Mouse (Mus musculus) NIH3T3 (cell line): ENCODE measurements at regions not wholly inside any gene's neighbourhood (a gene's known extent, or its start where the extent isn't known, plus 50 kb on each side); places are given as distances from the start of the nearest gene placed in this dataset.

Source experiments
- DNase-seq: peaks from one replicate; pipeline ENCODE4 v3.0.0-alpha.2; 2012; ENCODE audit warnings: low read depth

DNA sequence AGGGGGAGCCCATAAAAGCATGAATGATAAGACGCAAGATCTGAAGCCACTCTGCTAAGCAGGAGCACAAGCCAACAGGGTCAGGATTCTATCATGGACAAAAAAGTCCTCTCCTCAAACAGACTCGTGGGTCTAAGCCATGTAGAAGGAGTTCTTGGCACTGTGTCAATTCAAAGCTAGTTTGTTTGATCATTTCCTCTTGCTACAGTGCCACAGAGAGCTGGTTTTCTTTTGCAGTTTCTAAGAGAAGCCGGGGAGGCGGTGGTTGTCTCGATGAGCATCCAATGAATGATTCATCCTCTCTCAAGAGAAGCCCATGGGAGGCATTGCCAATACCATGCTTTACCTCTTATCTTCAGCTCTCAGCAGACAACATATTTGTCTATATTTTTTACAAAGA, 284.6 kb upstream of the Noct start:
- DNase-seq, result no peak

DNA sequence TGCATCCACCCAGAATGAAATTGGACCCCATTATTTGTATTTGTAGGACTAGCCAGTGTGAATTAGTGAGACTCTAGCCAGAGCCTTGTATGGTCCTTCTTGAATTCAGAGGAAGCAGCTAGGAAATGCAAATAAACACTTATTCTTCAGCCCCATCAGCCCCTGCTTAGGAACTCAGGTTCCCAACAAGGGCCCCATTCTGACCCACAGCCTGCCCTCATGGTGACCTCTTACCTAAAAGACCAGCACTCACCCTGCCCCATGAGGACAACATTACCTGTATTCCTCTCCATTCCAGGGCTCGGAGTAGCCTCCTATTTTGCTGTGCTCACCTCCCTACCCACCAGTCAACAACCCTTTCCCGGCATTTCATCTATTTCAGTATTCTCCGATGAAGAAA, 283.6 kb upstream of the Noct start:
- DNase-seq, result no peak

DNA sequence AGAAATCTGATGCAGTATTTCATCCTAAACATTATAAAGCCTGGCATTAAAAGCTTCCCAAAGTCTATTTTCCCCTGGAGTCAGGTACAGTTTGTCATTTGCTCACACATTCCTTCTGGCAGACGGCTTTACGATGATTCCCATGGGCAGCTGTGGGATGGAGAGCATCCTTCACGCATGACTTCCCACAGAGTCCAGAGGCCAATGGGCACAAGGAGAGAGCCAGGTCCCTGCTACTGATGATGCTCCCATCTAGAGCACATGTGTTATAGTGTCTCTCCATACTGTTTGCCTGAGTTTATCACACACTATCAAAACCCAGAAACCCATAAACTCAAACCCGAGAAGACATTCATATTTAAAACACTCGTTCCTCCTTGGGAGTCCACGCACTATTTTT, 270.8 kb upstream of the Noct start:
- DNase-seq, result no peak

DNA sequence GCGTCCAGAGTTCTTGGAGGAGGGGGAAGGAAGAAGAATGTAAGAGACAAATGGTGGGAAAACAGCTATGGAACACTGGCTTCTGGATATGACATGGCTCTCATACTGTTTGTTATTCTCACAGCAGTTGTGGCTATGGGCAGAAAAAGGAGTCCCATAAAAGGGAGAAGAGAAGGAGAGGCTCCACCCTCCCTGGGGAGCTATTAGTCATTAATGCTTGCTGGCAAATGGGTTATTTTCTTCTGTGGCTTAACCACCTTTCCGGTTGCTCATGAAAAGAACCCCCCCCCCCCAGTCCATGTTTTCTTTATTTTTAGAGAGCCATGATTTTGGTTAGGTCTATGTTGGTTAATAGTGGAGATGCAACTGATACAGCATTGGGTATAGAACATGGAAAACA, 253.9 kb upstream of the Noct start:
- no peak for DNase-seq

DNA sequence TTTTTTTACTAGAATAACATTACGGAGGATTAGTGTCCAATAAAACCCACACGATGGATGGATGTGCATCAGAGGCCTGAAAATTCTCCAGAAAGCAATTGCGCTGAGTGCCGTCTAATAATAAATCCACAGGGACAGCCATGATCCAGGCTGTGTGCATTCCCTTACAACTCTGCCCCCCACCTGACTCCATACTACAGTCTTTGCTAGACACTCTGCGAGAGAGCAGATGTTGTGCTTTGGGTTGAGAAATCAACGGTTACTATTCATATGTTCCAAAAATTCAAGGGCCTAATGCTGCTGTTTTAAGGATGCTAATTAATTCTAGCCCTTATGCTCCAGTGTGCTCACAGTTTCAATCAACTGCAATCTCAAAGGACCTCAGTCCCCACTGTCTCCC, 251.2 kb upstream of the Noct start:
- DNase-seq, result no peak

DNA sequence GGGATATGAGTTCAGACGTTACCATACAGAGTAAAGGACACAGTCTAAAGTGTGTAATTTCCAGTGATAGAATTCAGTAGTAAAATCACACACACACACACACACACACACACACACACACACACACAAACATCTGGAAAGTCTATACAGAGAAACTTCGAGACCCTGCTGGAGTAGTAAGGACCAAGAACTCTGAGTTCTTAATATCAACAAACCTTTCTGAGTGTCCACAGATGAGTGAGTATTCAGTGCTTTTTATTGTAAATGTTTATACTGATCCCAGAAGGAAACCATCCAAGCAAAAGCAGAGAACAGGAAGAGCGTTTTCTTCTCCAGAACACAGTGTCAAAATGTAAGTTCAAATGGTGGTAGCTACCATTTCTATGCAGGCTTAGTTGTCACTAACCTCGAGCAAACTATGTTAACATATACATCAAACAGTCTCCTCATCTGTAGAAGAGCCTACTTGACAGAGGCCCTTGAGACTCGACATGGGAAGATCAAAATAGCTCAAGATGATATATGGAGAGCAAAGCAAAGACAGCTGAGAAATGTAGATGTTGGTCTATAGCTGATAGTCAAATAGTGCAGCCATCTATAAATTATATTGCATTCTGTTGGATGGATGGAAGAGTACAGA, 248.0 kb upstream of the Noct start:
- DNase-seq, result no peak

DNA sequence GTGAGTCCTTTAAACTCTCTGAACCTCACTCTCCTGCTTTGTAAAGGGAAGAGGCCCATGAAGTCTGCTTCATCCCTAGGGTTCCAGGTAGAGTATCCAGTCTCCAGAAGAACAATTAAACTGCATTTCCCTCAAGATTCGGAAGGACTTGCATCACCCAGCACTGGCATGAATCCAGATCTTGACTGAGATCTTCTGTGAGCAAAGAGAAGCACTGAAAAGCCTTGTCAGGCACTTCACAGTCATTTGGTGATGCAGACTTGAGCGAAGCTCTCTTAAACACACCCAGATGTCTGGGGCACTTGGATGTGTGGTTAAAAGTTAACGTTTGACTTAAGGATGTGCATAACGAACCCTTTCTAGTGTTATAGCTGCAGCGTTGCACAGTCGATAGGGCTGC, 247.4 kb upstream of the Noct start:
- no peak for DNase-seq

DNA sequence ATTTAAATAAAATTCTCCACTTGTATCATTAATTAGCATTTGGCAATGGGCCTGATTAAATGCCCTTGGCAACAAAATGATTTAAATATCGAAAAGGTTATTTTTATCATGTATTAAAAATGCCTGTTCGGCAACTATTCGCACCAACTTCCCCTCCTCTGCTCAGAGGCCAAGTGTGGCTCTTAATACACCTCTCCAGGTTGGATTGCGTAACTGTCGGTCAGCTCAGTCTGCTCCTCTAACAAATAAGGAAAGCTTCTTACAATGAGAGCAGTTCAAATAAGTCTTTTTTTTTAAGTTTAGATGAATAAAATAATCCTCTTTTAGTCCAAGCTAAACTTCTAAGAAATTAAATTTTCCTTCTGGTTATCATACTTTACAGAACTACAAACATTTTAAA, 245.6 kb upstream of the Noct start:
- DNase-seq, result no peak

DNA sequence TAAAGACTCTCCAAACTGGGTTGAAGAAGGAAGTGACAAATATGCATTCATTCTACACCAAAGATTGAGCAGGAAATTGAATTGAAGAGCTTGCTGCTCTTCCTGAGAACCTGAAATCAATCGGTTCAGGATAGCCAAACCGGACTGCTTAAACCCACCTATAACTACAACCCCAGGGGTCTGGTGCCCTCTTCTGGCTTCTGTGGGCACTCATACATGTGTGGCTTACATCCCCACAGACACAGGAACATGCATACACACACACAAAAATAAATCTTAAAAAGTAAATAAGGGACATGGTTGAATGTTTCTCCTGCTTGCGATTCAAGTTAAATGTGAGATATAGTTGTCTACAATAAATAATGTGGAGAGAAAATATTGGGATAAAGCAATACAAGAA, 244.7 kb upstream of the Noct start:
- no peak for DNase-seq

DNA sequence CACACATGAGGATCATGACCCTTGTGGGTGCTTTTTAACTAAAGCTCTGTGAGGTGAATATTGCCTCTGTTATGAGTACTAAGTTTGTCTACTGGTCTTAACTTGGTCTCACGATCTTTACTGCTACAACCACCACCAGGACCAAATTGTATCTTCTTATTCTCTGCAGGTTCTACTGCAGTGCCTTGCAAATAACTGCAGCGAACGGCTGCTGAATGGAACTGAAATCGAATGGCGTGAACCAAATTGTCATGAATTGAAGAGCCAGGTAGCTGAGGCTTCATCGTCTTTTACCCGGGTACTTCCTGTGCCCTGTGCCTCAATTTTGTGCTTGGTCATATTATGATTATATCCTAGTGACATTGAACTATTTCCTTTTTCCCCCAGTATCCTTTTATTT, 242.5 kb upstream of the Noct start:
- DNase-seq, result no peak

DNA sequence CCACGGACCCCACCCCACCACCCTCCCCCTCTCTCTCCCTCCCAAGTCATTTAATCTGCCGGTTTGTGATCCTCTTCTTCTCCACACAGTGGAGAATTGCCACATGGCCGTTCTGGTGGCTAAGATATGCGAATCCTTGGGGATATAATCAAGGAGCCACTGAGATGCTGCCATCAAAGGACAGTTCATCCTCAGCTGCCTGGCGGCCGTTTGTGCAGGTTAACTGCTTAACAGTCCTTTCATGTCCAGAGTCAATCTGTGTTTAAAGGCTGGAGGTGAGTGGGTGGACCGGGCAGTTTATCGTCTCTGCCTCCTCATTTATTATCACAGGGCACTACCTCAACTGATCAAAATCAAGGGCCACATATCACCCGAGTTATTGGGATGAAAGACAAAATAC, 241.6 kb upstream of the Noct start:
- no peak for DNase-seq

DNA sequence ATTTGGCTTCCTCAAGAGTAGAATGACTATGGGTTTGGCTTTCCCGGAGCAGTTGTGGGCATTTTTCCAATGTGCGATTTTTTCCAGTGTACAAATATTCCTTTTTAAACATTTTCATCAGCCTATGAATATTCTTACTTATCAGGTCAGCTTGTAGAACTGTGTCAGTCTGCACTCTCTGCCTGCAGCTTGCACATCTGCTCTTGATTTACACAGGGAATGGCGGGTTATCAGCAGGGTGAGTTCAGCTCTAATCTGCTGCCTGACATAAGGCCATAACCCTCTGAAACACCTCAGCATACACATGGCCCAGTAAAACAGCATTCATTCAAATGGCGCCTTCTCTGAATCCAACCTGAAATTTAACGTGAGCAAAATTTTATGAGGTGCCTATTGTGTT, 241.1 kb upstream of the Noct start:
- DNase-seq, result peak; percentile 63

DNA sequence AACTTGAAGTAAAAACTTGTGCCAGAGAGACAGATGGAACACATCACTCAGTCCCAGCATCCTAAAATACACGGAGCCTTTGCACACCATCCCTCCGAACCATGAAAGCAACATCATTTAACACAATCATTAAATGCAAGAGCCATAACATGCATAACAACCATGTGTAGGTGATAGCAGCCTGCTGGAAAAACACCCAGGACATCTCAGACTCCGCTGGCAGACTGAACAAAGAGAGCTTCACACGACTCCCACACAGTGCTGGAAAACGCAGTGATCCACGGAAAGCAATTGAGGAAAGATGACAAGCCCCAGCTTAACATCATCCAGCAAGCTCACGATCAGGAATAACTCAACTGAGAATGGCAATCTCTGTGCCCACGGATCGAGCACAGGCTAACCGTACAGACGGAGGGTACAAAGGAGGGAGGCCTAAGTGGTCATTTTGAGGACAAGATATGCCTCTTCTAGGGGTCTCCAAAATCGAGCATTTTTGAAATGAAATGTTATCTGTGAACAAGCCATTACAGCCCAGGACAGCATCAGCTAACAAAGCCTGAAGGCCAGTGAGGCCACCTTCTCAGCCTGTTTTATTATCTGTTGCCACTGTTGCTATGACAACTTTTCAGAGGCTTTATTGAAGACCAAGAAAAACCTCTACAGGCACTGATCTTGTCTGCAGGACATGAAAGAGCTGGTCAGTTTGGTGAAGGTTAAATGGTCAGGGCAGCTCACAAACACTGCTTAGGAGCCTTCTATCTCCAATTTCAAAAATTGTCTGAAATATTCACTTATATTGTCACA, 240.1 kb upstream of the Noct start:
- no peak for DNase-seq

DNA sequence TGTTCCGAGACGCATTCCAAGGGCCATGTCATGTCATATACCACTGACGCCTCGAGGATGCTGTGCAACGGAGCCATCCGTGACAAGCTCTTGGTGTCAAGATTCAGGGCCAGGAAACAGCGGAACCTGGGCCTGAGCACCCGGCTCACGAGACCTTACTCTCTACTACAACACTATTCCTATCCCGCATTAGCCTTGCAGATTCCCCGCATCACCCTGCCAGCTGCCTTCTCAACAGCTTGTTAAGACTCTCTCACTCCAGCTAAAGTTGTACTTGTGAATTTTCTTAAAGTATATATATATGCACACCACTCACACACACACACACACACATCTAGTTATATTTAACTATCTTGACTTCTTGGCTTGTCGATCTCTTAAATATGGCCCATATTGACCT, 236.4 kb upstream of the Noct start:
- DNase-seq, result no peak

DNA sequence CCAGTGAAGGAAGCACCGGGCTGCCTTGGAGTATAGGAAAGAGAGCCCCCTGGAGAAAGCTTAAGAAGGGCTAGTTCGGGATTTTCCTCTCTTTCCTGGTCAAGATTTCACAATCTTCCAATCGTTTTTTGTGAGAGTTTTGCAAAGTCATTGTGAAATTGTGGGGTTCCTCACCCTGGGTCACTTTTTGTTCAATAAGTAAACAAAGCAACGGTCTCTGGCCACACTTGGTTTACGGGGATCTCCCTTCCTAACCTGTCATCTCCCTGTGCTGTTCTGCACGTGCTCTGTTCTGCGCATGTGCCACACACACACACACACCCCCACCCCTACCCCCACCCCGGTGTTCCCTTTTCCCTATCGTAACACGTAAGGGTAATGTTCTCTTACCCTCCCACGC, 233.4 kb upstream of the Noct start:
- DNase-seq, result no peak

DNA sequence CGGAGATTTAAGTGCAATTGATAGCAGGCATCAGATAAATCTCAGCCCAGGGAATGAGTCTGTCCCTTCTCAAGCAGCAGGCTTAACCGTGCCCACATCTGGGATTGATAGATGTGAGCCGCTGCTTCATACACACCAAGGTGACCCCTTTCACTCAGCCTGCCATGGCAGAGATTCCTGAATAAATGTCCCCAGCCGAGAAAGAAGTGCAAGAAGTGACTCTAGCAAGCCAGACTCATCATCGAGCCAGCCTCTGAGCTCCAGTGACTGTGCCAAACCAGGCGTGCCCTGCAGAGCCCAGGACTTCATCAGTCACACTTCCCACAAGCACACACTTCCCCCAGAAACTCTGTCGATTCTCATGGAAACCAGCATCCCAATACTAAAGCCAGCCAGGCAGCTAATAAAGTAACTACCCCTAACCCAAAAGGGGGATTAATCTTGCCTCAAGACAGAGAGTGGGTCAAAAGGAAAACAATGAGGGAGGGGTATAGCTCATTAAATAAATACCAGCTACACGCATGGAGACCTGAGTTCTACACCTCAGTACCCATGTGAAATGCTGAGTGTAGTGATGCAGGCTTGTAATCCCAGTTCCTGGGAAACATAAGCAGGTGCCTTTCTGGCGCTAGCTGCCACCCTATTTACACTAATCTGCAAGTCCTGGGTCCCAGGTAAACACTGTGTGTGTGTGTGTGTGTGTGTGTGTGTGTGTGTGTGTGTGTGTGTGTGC, 231.5 kb upstream of the Noct start:
- DNase-seq, result no peak

DNA sequence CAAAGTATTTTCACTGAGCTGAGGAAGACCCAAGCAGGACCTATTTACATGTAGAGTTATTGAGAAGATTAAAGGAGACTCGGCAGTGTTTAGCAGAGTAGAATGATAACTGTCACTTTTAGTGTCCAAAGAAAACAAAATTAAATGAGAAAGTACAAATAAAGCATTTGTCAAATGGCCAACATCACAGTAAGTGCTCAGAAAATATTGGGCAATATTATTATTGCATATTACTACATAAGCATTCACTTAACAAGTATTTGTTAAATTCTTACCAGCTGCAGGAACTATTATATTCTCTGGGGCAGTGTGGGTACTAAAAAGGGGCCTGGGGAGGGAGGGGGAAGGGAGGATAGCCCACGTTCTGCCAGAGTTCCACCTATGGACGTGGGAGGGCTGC, 224.5 kb upstream of the Noct start:
- DNase-seq, result no peak

DNA sequence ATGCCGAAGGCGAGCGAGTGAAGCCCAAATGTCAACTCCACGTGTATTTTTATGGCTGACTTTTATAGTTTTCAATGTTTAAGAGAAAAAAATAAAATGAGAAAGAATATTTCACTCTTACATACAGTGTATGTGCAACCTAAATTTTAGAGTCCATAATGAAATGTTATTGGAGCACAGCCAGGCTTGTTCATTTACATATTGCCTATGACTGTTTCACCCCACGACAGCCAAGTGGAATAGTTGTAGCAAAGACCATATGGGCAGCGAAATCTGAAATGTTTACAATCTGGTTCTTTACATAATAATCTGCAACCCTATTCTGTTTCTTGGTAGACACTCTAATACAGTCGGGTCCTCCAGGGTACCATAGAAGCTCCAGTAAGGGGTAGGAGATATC, 223.3 kb upstream of the Noct start:
- DNase-seq, result no peak

DNA sequence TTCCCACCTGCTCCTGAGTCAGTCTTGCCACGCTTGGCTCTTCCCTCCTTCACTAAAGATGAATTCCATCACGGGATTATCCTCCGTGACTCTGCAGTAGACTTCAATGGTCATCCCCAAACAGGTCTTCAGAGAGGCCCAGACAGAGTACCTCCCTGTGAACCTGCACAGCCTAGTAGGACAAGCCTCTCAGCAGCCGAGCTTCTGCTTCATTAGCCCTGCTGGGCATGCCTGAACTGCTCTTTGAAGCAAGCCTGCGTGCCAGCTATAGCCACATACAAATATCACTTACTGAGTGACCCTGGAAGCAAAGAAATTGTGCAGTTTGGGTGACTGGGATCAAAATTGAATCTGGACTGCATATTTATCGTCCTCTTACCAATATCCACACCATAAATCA, 221.6 kb upstream of the Noct start:
- no peak for DNase-seq

DNA sequence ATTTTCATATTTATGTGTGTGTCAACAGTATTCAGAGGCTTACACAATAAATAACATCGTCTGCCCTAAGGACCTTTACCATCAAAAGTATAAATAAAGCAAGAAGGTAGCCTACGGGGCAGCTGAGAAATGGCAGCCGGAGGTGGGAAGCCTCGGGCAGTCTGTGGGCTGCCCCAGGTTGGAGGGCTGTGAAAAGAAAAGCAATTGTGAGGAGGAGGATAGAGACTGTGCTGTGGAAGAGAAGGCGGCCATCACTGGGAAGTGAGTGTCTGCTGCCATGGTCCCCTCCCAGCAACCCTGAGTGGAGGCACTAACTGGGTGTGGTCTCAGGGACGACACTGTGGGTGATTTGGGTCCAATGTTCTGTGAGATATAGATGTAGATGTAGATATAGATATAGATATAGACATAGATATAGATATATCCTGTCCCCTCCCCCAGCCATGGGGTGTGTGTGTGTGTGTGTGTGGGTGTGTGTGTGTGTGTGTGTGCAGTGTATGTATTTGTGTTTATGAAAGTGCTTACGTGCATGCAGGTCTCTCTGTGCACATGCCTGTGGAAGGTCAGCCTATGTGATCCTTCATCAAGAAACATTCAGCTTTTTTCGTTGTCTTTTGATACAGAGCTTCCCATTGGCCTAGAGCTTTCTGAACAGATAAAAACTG, 220.6 kb upstream of the Noct start:
- DNase-seq, result no peak

DNA sequence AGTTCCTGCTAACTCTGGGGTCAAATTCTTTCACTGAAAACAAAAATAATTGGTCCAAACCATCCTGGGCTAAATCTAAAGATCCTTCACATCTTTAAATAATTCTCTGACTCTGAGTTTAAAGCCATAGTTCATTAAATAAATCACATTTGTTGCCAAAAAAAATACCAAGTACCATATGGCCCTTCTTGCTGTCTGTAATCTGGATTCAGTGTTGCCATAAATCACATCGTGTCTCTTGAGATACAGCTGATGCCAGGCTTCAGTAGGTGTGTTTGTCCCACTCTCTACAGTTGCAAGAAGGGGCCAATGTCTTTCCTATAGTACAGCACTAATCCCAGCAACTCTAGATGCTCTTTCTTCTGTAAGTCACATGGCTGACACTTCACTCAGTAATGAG, 220.0 kb upstream of the Noct start:
- DNase-seq, result peak; percentile 5

DNA sequence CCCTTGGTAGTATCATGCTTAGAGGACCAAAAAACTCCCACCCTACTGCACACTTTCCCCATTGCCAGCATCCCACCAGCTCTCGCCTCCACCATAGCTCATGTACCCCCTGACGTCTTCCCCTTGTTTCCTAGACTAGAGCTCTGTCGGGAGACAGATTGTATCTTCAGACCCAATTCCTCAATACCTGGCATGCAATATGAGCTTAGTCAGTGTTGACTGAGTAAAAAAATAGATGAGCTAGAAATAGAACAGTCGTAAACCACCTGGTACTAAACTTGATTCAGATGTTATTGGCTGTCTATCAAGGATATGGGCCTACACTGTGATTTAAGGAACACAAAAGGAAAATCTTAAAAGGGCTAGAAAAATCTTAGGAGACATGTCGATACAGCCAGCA, 215.1 kb upstream of the Noct start:
- DNase-seq, result no peak
